Mouse (Mus musculus) thymus, postnatal 36 days (tissue): ENCODE measurements around the gene Wdr3.

Experiments
- DNase-seq, 2 experiments: peaks; one replicate each; pipeline ENCODE4 v3.0.0; 2022; ENCODE audit warnings: mixed read lengths in 2 of 2

The Wdr3 gene

GRCm38 (mm10) chr3:100162315-100163105 is at the start of gene Wdr3, which contains the start of gene Gdap2:
Wdr3 (minus strand) TSS chr3:100162407.
Gdap2 (plus strand) TSS chr3:100162381.
- DNase-seq = peak; percentile 92 to 94

DNA sequence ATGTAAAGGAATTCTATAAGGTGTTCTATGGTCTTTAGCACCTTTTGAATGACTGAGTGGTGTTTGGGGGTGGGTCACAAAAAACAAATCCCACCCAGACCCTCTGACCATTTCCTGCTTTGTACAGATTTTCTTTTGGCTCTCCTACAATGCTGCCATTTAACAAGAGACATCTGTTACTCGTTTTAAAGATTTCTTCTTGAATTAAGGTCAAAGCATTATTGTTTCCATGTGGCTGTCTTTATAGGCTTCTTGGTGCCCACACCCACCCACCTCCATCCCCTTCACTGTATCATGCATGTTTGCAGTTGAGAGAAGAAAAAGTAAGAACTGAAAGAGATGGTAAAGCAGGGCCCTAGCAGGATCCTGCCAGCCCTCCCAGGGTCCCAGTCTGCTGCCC is 44.8 kb upstream of the Wdr3 start:
- no peak for DNase-seq

GRCm38 (mm10) chr3:100201554-100201953 is 39.3 kb upstream of the Wdr3 start:
- DNase-seq = no peak

GRCm38 (mm10) chr3:100194210-100194609 is 32.0 kb upstream of the Wdr3 start:
- DNase-seq = no peak

DNA sequence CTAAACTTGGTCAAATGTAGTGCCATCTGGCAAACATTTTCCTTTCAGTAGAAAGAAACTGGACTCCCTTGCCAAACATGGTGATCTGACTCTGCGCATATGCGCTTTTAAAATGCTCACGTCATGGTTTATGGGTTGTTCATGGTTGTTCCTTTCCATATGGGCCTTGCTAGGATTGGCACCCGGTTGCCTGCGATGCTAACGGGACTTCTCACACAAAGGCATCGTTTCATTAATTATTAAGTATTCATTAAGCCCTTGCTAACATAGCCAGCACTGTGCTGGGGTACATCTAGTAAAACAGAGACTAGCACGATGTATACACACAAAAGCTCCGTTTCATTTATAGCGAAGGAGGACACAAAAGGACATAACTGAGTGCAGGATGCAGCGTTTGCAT is 27.7 kb upstream of the Wdr3 start:
- DNase-seq = no peak

- peak in 1 of 2 experiments; percentile 15 for DNase-seq
Measured at GRCm38 (mm10) chr3:100189444-100189843, 27.2 kb upstream of the Wdr3 start.

GRCm38 (mm10) chr3:100180471-100180870 is 18.3 kb upstream of the Wdr3 start:
- no peak for DNase-seq

DNA sequence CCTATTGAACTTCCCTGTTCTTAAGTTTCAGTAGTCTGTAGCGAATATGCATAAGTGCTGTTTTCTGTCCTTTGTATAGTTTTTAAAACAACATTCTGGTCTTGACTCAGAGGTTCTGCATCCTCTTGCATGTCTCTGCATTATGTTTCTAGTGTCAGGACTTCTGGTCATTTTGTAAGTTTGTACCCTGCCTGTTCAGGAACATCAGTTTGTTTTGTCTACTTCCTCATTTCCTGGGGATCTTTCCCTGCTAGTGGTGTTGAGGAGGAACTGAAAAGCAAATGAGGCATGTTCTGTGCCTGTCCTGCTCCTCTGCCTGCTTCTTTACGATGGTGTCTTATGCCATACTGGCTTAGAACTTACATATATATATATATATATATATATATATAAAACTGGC is 13.8 kb upstream of the Wdr3 start:
- no peak for DNase-seq

GRCm38 (mm10) chr3:100164991-100165390 is 2.8 kb upstream of the Wdr3 start:
- DNase-seq = no peak

DNA sequence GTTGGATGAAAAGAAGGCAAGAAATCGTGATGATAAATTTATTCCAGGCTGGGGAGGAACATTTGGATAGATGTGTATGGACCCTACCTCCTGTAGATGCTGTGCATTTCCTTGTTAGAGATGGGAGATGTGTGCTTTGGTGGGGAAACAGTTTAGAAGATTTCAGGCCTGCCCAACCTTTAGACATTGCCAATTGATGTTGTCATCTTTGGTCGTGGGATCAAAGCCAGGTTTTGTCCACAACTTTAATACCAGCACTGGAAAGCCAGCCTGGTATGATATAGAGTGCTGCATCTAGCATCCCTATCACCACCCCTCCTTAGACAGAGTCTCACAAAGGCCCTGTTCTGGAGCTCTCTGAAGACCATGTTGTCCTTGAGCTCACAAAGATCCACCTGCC is 1.3 kb upstream of the Wdr3 start:
- DNase-seq = no peak

DNA sequence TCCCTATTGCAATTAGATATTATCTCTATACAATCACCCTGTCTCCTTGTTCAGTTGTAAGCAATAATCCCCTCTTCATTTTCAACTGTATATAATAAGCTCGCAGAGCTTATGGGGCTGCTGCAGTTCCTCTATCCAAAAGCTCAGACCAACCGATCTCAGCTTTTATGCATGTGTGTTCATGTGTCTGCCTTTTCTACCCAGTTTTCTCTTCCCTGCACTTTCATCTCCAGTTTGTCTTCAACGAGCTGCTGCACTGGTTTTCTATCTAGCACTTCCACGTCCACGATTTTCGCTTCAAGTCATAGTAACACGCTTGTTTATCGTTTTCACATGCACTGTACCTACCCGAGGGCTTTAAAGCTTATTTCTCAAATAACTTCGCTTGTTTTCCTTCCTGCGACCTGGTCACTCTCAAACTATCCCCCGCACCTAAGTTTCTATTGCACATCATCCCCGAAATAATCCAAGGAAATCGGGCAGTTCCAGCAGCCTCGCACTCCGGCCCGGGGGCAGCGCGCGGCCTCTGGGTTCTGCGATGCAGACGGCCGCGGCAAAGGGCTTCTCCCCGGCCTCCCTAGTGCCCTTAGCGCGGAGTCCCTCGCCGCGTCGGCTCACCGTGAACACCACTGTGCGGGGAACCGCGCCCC is 417 bp downstream of the Wdr3 start:
- no peak for DNase-seq

GRCm38 (mm10) chr3:100160682-100161445 is 1.3 kb downstream of the Wdr3 start:
- no peak for DNase-seq

- no peak for DNase-seq
Measured at GRCm38 (mm10) chr3:100122445-100122844, 39.8 kb downstream of the Wdr3 start.

DNA sequence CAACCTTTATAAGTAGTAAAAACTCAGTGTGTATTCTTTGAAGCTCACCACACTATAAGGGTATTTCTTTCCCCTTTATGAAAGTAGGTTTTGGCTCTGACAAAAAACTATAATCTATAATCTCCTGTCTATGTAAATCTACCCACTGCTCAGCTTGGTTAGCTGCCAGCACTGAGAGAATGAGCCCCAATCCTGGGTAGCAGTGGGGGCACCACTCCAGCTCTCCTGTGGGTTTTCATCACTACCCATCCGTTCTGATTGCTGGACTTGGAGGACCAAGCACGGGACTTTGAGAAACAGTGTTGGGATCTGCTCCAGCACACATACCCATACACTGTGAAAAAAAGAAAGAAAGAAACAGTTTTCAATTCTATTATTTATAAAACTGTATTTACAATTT is 40.2 kb downstream of the Wdr3 start:
- DNase-seq = no peak

DNA sequence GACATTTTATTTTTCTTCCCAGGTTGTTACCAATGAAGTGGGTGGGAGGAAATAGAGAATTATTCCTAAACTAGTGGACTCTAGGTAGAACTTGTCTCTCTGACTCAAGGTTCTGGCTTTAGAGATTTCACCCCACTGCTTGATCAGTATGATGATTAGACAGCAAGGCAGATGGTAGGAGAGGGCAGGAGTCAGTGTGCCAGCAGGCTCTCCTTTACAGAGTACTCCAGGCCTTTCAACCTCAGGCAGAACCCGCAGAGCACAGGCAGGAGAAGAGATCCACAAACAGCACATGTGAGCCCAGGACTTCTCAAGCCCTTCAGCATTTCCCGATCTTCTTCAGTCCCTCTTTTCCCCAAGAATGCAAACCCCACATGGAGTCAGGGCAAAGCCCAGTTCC is 43.5 kb downstream of the Wdr3 start:
- DNase-seq = no peak

DNA sequence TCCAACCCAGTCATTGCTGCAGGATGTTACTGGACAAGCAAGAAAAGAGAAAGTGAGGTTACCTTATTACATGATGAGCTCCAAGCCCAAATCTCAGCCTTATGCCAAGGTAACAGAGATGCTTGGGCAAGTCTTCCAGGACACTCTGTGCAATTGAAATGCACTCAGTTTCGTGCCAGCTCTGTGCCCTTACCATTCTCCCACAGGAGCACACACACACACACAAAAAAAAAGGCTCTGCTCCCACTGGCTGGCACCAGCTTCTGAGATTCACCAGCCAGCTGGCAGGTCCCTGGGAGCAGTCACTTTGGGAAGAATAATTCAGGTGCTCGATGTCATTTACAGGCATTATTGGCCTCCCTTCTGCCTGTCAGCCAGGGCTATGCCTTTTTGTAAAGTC is 55.5 kb downstream of the Wdr3 start:
- DNase-seq = no peak

- DNase-seq = no peak
Measured at GRCm38 (mm10) chr3:100102386-100103092, 59.7 kb downstream of the Wdr3 start.
